Mouse (Mus musculus) C2C12 (cell line): ENCODE data around the gene Samd14. TPM values are rescaled to one million over a fixed set of nuclear protein-coding genes. Genes with fewer than 3 reads are reported as not detected.

ENCODE experiments used
- H3K27me3 ChIP-seq: one replicate; pipeline ENCODE4 v1.6.1; 2011; ENCODE audit not compliant: control insufficient read depth, insufficient read depth, insufficient read length
- H3K36me3 ChIP-seq: one replicate; pipeline ENCODE4 v1.6.1; 2011; ENCODE audit not compliant: control insufficient read depth, insufficient read depth
- H3K4me3 ChIP-seq: one replicate; pipeline ENCODE4 v1.5.1; 2011; ENCODE audit warnings: mild to moderate bottlenecking, control low read depth; ENCODE audit not compliant: poor library complexity, insufficient read depth, severe bottlenecking
- H3K79me2 ChIP-seq: one replicate; pipeline ENCODE4 v1.6.1; 2011; ENCODE audit not compliant: control insufficient read depth, insufficient read depth
- H3K79me3 ChIP-seq: one replicate; pipeline ENCODE4 v1.6.1; 2011; ENCODE audit warnings: low read depth, control low read depth
- H3ac ChIP-seq: one replicate; pipeline ENCODE3; 2011; ENCODE audit warnings: low read depth; ENCODE audit not compliant: control insufficient read depth, insufficient read length
- CEBPB ChIP-seq: IDR thresholded peaks from one replicate; pipeline ENCODE4 v1.6.1; 2011; ENCODE audit warnings: low read depth, mild to moderate bottlenecking, control low read depth, moderate library complexity
- CTCF ChIP-seq: IDR thresholded peaks from one replicate; pipeline ENCODE4 v1.5.1; 2011; ENCODE audit not compliant: control insufficient read depth, insufficient read depth, insufficient read length
- FOSL1 ChIP-seq: IDR thresholded peaks from one replicate; pipeline ENCODE4 v1.8.0; 2011; ENCODE audit warnings: mild to moderate bottlenecking, low read length; ENCODE audit not compliant: poor library complexity, insufficient read depth, severe bottlenecking
- MAX ChIP-seq: IDR thresholded peaks from one replicate; pipeline ENCODE4 v1.6.1; 2011; ENCODE audit warnings: mild to moderate bottlenecking, control low read depth
- MYOD1 ChIP-seq: IDR thresholded peaks from one replicate; pipeline ENCODE4 v1.6.1; 2011; ENCODE audit warnings: low read depth; ENCODE audit not compliant: control insufficient read depth, insufficient read length
- MYOG ChIP-seq: IDR thresholded peaks from one replicate; pipeline ENCODE4 v1.6.1; 2011; ENCODE audit not compliant: control insufficient read depth, insufficient read length; ENCODE audit errors: extremely low read depth
- USF1 ChIP-seq: IDR thresholded peaks from one replicate; pipeline ENCODE4 v1.6.1; 2011; ENCODE audit warnings: low read depth, mild to moderate bottlenecking, control low read depth, moderate library complexity
- polyA plus RNA-seq: library from polyadenylated mRNA; unstranded; fragments of >200 nt; fragmentation: generic; extraction: Trizol; gene quantifications from one replicate; pipeline ENCODE4 v1.2.1, GENCODE M21; 2012; ENCODE audit warnings: missing spikeins

The Samd14 gene
- polyA plus RNA-seq, 1 experiment = 14.0 TPM

DNA sequence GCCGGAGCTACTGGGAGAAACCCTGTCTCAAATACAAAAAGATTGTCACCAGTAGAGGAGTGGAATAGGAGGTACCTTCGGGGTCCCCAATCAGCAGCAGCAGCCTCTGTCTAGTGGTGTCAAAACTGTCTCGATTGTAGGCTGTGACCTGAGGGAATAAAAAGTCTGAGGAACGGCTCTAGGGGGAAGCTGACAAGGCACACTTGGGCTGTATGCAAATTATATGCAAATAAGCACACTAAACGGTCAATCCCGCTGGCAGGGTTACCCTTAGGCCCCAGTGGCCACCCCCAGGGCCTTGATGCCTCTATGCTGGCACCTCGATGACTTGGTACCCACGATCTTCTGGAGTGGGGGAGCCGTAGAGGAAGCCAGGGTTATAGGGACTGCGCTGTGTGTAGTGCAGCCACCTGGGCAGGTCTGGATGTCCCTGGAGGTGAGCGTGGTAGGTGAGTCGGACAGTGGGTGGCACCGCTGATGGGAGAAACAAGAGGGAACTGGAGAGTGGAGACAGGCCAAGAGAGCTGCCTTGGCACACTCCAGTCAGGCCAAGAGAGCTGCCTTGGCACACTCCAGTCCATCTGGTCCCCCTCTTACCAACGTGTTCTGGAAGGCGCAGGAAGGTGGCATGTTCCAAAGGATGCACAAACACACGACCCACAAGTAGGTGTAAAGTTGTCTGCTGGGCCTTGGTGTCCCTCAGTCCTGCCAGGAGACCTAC, 37.6 kb upstream of the Samd14 start:
- no peaks in the 10 kb centered on the region for H3K79me2 ChIP-seq
- no peaks in the 10 kb centered on the region for H3K79me3 ChIP-seq
- no peak overlapping the region for H3ac ChIP-seq
- no peaks in the 10 kb centered on the region for H3K36me3 ChIP-seq
- TF ChIP-seq USF1 (no peak), CTCF (no peak), CEBPB (no peak), FOSL1 (no peak), MYOG (no peak), MYOD1 (no peak)
- H3K27me3 ChIP-seq = peaks cover 9% of the 10 kb centered on the region
- no peak overlapping the region for H3K4me3 ChIP-seq

- Histone ChIP-seq H3K36me3 (no peaks in the 10 kb centered on the region), H3K4me3 (no peak overlapping the region), H3K79me3 (no peaks in the 10 kb centered on the region), H3ac (no peak overlapping the region), H3K27me3 (peaks cover 3% of the 10 kb centered on the region), H3K79me2 (no peaks in the 10 kb centered on the region)
- TF ChIP-seq FOSL1 (no peak), MYOD1 (no peak), MYOG (no peak), CTCF (no peak), MAX (no peak), USF1 (no peak), CEBPB (no peak)
Measured at GRCm38 (mm10) chr11:94972887-94973286, 36.8 kb upstream of the Samd14 start.

- Histone ChIP-seq H3K27me3 (peaks cover 3% of the 10 kb centered on the region), H3ac (no peak overlapping the region), H3K79me3 (no peaks in the 10 kb centered on the region), H3K36me3 (no peaks in the 10 kb centered on the region), H3K4me3 (no peak overlapping the region), H3K79me2 (no peaks in the 10 kb centered on the region)
- TF ChIP-seq USF1 (no peak), CTCF (no peak), MYOD1 (peak; percentile 10)
Measured at GRCm38 (mm10) chr11:94973313-94973712, 36.4 kb upstream of the Samd14 start.

DNA sequence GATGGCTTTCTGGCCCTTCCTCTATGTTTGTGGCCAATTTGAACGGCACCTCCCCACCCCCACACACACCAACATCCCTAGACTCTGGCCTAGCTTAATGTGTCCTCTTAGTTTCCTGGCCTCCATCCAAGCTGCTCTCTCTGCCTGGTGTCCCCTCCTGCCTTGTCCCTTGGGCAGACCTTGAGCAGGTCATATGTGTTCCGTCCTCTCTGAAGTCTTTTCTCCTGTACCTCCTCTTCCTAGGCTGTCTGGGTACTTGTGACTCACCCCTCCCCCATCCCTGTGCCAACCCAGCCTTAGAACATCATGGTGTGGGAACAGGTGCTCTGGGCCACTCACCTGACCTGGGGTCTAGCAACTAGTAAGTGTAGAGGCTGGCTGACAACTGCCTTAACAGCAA, 34.7 kb upstream of the Samd14 start:
- H3K27me3 ChIP-seq = peaks cover 3% of the 10 kb centered on the region
- TF ChIP-seq MAX = no peak
- H3ac ChIP-seq = no peak overlapping the region
- no peaks in the 10 kb centered on the region for H3K79me3 ChIP-seq
- H3K36me3 ChIP-seq = no peaks in the 10 kb centered on the region
- H3K4me3 ChIP-seq = no peak overlapping the region
- no peaks in the 10 kb centered on the region for H3K79me2 ChIP-seq

- Histone ChIP-seq H3ac (no peak within 1 kb of the TSS), H3K79me2 (no peaks in the 10 kb centered on the region), H3K79me3 (no peaks in the 10 kb centered on the region), H3K27me3 (peaks cover 2% of the 10 kb centered on the region), H3K36me3 (no peaks in the 10 kb centered on the region), H3K4me3 (no peak within 1 kb of the TSS)
- TF ChIP-seq MYOD1 = no peak
- TF ChIP-seq CTCF = no peak
Measured at GRCm38 (mm10) chr11:94976199-94976598, 33.5 kb upstream of the Samd14 start, which contains the start of gene Sgca. TSS of gene Sgca (minus strand) at chr11:94976327.

- no peaks in the 10 kb centered on the region for H3K36me3 ChIP-seq
- H3K79me3 ChIP-seq = no peaks in the 10 kb centered on the region
- H3K79me2 ChIP-seq = no peaks in the 10 kb centered on the region
- no peak for TF ChIP-seq USF1
- no peaks in the 10 kb centered on the region for H3K27me3 ChIP-seq
- H3ac ChIP-seq = no peak overlapping the region
- H3K4me3 ChIP-seq = no peak overlapping the region
Measured at GRCm38 (mm10) chr11:94978178-94978915, 31.3 kb upstream of the Samd14 start.

- Histone ChIP-seq H3K4me3 (no peak overlapping the region), H3K79me3 (no peaks in the 10 kb centered on the region), H3K36me3 (no peaks in the 10 kb centered on the region), H3K79me2 (no peaks in the 10 kb centered on the region), H3ac (no peak overlapping the region), H3K27me3 (no peaks in the 10 kb centered on the region)
- TF ChIP-seq USF1 (no peak), MYOG (no peak), CTCF (peak; percentile 96), MYOD1 (no peak), MAX (peak; percentile 56), CEBPB (peak; percentile 99), FOSL1 (no peak)
Measured at GRCm38 (mm10) chr11:94978947-94979346, 30.7 kb upstream of the Samd14 start.
